Mouse (Mus musculus) cerebellum, postnatal 10 days (tissue): Measurements from ENCODE around the gene Ppfia4.

Source experiments
- DNase-seq, 2 experiments: peaks; one replicate each; pipeline ENCODE4 v3.0.0; 2021; ENCODE audit warnings: mixed read lengths in 2 of 2

The Ppfia4 gene

DNA sequence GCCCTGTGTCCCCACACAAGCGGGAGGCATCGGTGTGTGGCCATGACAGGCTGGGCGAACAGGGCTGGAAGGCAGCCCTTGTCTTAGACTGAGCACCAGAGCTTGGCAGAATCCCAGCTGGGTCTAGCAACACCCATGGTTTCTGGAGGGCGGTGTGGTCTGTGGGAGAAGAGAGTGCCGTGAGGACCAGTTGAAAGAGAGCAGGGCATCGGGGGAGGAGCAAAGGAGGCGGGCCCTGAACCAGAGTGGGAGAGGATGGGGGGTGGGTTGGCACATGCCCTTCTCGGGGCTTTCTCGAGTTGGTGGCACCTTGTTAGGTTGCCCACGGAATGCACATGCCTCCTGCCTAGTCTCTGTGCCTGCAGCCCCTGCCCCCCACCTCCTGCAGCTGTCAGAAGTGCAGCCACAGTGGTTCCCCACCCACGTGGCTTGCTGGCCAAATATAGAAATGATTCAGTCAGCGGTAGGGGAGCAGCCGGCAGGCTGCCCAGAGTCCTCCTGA lies at the start of gene Ppfia4:
Gene Ppfia4, minus strand, starts transcription at position 159 of the 502 bp plus-strand sequence.
- DNase-seq, result peak; percentile 90 to 91

DNA sequence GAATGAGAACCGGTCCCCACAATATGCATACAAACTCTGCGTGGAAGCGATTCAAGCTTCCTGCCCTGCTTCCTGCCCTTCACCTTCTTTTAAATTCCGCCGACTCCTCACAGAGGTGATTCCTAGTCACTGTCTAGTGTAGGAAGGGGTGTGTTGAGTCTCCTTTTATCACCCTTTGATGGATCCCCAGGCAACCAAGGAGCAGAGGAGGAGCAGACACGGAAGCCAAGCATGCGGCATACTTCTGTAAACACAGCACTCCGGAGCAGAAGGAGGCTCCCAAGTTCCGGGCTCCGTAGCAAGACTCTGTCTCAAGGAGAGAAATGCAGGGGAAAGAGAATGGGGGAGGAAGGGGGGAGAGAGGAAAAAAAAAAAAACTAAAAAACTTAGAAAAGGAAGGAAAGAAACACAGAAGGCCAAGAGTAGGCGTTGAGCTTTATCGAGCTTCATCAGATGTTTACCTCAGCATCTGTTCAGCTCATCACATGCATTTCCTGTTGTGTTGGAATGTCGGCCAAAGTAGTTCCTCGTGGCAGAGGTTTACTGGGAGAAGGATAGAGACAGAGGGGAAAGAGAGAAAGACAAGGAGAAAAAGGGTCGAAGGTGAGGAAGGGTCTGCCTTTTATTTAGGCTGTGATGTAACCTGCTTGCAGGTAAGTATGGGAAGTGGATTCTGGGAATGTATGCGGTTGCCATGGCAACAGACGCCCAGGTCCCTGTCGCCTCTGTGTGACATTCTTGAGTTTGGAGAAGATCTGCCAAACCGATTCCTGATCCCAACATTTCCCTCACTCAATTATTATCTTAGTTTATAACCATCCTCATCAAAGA lies 49.3 kb upstream of the Ppfia4 start:
- peak; percentile 23 to 24 for DNase-seq

GRCm38 (mm10) chr1:134381051-134381450 lies 48.3 kb upstream of the Ppfia4 start:
- no peak for DNase-seq

DNA sequence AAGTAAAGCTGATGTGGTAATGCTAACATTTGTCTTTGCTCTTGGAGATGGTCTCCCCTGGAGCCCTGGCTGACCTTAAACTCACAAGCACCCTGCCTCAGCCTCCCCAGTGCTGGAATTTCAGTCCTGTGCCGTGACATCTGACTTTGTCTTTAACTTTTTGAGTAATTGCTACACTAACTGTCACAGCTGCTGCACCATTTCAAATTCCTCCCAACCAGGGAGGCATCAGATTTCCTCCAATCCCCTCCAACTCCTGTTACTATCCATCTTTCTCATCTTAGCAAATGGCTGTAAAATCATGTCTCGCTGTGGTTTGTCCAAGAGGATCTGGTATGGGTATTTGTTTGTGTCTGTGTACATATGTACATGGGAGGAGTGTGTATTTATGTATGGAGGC lies 41.4 kb upstream of the Ppfia4 start:
- no peak for DNase-seq

- peak; percentile 76 for DNase-seq
These were observed 36.1 kb upstream of the Ppfia4 start for GRCm38 (mm10) chr1:134368777-134369337.

- no peak for DNase-seq
These were observed 32.8 kb upstream of the Ppfia4 start for GRCm38 (mm10) chr1:134365491-134365890.

DNA sequence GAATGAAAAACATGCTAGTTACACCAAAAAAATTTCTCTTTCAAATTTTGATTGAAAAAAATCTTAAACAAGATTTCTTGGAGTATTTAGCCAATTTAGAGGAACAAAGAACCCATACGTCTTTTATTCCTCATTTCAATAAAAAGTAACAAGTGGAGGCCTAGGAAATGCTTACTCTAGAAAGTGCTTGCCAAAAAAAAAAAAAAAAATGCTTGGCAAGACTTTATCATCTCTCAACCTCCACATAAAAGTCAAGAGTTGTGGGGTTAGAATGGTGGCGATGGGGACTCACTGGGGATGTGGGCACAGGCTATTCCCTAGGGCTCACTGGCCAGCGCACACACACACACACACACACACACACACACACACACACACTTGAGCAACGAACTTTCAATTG lies 30.5 kb upstream of the Ppfia4 start:
- no peak for DNase-seq

- peak; percentile 99 for DNase-seq
These were observed 29.1 kb upstream of the Ppfia4 start, which contains the start of gene Tmem183a for GRCm38 (mm10) chr1:134361857-134362212. TSS of gene Tmem183a (minus strand) at chr1:134361979.

DNA sequence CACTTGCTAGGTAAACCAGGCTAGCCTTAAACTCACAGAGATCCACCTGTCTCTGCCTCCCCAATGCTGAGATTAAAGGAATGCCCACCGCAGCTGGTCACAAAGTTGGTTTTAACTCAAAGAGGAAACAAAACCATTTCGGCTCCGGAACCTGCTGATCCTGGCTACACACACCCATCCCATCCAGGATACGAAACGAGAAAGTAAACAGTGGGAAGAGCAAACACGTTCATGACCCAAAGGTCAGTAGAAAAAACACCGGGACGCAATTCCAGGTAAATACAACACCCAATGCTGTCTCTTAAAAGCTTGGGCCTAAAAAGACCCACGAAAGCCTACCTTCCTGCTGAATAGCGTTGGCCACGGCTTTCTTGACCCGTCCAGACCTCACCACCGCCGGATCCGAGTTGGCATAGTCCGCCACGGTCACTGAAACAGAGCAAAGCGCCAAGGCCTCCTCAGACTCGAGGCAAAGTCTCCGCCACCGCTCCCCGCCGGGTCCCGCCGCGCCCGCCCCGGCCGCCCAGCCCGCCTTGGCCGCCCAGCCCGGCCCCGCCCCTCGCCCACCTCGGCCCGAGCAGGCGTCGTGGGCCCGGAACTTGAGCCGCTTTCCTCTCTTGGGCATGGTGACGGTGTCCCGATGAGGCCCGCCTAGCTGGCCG lies 28.6 kb upstream of the Ppfia4 start:
- DNase-seq, result no peak

DNA sequence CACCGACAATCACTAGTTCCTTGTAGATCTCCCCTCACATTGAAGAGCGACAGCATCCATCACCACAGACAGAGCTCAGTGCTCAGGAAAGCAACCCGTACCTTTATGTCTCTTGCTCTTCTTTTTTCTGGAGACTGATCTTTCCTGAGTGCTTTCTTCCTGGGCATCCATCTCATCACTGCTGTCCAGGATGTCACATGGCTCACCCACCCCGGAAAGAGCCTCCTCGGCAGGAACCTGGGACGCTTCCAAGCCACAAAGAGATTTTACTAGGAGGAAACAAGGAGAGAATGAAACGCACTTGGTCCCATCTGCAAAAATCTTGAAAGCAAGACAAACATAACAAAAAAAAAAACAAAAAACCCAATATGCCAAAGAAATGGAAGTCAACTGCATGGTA lies 27.9 kb upstream of the Ppfia4 start:
- DNase-seq, result no peak

- no peak for DNase-seq
These were observed 24.7 kb upstream of the Ppfia4 start for GRCm38 (mm10) chr1:134357461-134357860.

GRCm38 (mm10) chr1:134353326-134353725 lies 20.6 kb upstream of the Ppfia4 start:
- DNase-seq, result no peak

- DNase-seq, result no peak
These were observed 15.1 kb upstream of the Ppfia4 start for GRCm38 (mm10) chr1:134347791-134348190.

DNA sequence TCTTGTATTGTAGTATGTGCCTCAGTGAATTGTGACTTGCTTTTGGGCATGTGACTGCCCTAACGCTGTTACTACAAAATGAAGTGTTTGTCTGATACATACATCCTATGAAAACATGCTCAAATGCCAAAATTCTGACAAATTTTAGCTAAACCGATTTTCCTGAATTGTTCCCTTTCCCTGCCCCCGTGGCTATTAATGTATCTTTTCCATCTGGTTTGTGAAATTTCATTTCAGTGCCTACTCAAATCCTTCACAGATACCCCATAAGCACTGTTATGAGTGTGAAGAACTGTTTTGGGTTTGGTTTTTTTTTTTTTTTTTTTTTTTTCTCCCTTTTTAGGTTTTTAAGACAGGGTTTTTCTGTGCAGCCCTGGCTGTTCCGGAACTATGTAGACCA lies 12.3 kb upstream of the Ppfia4 start:
- no peak for DNase-seq

GRCm38 (mm10) chr1:134344005-134344950 lies 11.6 kb upstream of the Ppfia4 start:
- DNase-seq, result peak; percentile 97

DNA sequence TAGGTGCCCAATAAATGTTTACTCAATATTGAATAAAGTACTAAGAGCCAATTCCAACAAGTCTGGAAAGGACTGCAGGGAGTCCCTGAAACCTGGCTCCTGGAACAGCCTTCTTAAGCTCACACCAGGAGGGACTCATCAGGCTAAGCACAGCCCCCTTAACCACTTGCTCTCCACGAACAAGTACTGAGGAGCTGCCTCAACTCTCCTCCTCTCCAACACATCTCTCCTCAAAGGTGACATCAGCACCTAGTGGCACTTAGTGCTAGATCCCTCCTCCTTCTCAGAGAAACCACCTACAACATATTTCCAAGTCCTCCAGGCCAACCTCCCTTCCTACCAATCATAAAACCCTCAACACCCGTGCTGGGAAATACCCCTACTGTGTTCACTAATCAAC lies 10.8 kb upstream of the Ppfia4 start:
- peak; percentile 53 to 56 for DNase-seq

DNA sequence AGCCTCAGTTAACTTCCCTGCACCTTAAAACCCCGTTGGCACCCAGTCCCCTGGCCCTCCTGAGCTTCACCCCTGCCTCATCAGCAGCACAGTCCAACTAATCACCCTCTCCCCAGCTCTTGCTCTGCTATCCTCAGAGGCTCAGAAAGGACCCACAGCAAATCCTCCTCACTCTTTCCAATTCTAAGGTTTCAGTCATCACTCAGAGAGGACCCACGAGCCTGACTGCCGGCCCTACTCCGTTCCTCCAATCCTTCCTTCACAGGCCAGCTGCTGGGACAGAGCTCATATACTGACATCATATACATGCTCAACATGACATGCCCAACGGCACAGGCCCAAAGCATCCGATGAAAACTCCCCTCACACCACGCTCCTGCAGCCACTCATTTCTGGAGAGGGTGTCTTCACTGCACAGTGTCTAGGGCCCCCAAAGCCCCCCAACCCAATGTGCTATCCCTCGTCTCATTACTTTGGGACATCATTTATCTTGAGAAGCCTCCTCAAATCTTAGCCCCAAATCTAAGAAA lies 10.1 kb upstream of the Ppfia4 start:
- DNase-seq, result no peak

DNA sequence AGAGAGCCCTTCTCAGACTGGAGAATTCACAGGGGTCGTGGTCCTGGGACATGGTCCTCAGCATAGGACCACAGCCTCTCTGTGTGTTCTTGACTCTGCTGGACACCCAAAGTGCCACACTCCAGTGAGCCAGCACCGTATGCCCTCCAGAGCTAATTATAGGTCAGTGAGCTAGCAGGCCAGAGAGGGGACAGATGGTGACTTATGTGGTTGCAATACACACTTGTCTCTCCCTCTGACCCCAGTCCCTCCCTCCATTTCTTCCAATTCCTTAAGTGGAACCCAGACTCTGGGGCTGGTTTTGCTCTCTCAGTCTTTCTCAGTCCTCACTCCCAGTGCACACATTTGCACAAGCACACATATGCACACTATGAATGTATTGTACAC lies 9.5 kb upstream of the Ppfia4 start:
- DNase-seq, result peak; percentile 61 to 66

DNA sequence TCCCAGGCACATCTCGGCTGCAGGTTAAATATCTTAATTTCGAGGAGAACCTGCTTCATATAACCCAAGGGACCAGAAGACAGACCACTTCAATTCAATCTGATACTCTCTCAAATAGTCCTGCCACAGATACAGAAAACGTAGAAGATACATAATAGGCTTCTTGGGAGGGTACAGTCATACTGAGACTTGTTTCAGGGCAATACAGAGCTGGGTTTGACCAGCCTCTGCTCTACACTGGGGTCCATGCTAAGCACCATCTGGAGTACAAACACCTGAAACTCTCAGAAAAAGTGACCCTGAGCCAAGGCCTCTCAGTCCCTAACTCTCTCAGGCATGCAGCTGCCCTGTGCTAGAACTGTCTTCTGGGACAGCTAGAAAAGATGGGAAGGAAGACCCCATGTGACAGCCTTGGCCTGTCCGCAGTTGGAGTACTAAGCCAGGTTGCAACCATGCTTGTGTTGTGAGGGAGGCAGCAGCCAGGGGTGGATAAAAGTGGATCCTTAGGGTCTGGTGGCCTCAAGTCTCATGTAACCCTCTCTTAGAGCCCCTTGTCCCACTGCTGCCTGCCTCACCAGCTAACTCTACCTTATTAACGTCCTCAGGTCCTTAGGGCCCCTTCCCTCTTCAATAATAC lies 9.0 kb upstream of the Ppfia4 start:
- DNase-seq, result peak in 1 of 2 experiments; percentile 24

DNA sequence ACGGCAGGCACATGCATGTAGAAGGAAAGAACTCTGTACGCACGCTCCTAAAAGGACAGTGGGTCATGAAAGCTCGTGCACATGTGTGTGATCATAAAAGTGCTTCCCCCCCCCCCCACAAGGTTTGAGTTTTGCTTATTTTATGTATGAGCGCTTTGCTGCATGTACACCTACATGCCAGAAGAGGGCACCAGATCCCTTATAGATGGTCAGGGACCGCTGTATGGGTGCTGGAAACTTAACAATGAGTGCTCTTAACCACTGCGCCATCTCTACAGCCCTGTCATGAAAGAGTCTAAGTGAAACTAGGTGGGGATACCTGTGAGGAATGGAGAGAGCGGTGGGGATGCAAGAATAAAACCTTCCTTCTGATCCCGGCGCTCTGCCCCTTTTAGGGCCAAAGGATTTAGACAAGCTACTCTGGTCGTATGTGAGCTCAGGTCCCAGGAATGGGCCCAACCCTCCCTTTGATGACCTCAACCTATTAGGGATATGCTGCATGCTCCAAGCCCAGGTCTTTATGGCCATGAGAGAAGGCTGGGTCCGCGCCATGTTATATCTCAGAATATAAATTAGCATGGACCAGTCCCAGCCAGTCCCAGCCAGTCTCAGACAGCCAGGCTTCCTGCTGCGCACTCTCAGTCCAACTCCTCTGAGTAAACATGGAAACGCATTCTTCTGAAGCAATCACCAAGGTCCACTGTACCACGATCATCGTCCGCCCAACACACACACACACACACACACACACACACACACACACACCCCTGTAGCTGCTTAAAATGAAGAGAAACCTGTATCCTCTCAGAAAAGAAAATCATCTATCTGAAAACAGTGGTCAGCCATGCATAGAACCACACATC lies 7.3 kb upstream of the Ppfia4 start:
- DNase-seq, result peak in 1 of 2 experiments; percentile 12

DNA sequence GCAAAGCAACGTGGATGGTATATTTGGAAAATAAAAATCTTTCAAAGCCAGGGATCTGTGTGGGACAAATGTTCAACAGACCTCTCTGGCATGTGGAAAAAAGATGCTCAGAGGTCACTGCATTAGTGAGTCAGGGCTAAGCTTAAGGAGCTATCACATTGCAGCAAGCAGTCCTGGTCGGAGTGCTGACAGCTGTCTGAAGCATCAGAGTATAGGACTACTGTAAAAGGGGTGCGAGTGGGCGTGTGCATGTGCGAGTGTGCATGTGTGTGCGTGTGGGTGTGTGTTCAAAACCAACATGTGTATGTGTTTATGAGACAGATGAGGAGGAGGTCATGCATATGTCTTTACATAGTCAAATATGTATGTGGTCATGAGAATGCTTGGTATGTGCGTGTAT lies 6.4 kb upstream of the Ppfia4 start:
- no peak for DNase-seq
